Mouse (Mus musculus) brown adipose tissue, adult 24 weeks (tissue): ENCODE data around the gene Gm21698. TPM values are rescaled to one million over a fixed set of nuclear protein-coding genes. Genes with fewer than 3 reads are reported as not detected.
"Not testable (repeated sequence)": the region's sequence is repeated elsewhere in the genome, so short reads cannot be mapped to it uniquely, and the experiment has no call there.

Source experiments
- H3K27ac ChIP-seq: fragments of 200-500 bp; replicated peaks from 2 replicates; pipeline ENCODE4 v1.5.1; 2012; ENCODE audit warnings: low read depth, mild to moderate bottlenecking, low read length
- H3K4me1 ChIP-seq: fragments of 200-500 bp; 2 replicates; pipeline ENCODE4 v1.6.1; 2012; ENCODE audit warnings: low read length, mixed read lengths; ENCODE audit not compliant: control insufficient read depth, insufficient read depth, insufficient read length
- H3K4me3 ChIP-seq: fragments of 200-500 bp; 2 replicates; pipeline ENCODE4 v1.5.1; 2012; ENCODE audit warnings: low read depth, mild to moderate bottlenecking, low read length, moderate library complexity; ENCODE audit not compliant: insufficient read depth
- polyA plus RNA-seq: library from polyadenylated mRNA; stranded (reverse); fragments of >200 nt; gene quantifications from 2 replicates; pipeline ENCODE4 v1.2.4, GENCODE M21; 2012; ENCODE audit not compliant: missing spikeins, insufficient read depth, insufficient read length

The Gm21698 gene
- not detected in 2 replicates for polyA plus RNA-seq

GRCm38 (mm10) chr5:25988550-25988949, at the start of gene Gm21698:
Gene Gm21698 (minus strand): TSS chr5:25988650.
- not testable (repeated sequence) for H3K4me3 ChIP-seq, H3K4me1 ChIP-seq, H3K27ac ChIP-seq

DNA sequence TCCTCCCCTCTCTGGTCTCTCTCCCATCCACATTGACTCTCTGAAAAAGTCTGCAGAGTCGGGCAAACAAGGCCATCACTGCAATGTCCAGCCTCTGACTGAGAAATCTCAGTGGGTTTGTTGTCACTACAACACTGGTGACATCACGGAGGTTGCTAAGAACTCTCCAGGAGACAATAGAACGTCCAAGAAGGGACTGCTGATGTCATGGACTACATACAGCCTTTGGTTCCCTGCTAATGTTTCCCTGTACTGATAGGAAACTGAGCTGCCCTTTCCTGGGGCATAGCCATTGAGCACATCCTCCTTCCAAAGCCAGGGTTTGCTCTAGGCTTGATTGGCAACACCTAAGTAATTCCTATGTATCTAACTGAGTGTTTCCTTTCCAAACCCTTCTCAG, 34.4 kb upstream of the Gm21698 start, which contains the start of gene Gm5862:
Gene Gm5862 (minus strand): TSS at position 101 of the 400 bp plus-strand sequence.
- not testable (repeated sequence) for H3K4me3 ChIP-seq, H3K27ac ChIP-seq

DNA sequence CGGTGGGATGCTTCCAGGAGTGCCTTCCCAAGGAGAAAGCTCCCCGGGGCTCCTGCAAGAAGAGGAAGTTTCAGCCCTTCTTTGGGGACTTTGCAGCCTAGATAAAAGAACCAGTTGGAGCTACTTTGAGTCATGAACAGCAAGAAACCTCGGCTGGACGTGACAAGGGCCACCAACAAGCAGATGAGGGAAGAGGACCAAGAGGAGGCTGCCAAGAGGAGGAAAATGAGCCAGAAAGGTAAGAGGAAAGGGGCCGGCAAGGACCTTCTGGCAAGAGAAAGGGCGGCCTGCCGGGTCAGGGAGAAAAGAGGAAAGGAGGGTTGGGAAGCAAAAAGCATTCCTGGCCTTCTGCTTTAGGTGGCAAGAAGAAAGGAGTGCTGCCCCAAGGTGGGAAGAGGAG, 19.2 kb upstream of the Gm21698 start:
- H3K4me1 ChIP-seq, H3K27ac ChIP-seq, H3K4me3 ChIP-seq: not testable (repeated sequence)

More for the DNA sequence above, 34.4 kb upstream of the Gm21698 start, which contains the start of gene Gm5862:
- H3K4me1 ChIP-seq, result not testable (repeated sequence)

- not testable (repeated sequence) for H3K27ac ChIP-seq, H3K4me3 ChIP-seq, H3K4me1 ChIP-seq
Observed at GRCm38 (mm10) chr5:26006937-26007695, 18.7 kb upstream of the Gm21698 start.

GRCm38 (mm10) chr5:26004698-26005097, 16.2 kb upstream of the Gm21698 start, which contains the start of gene Gm1979:
Gene Gm1979 (minus strand): TSS chr5:26004798.
- not testable (repeated sequence) for H3K27ac ChIP-seq

DNA sequence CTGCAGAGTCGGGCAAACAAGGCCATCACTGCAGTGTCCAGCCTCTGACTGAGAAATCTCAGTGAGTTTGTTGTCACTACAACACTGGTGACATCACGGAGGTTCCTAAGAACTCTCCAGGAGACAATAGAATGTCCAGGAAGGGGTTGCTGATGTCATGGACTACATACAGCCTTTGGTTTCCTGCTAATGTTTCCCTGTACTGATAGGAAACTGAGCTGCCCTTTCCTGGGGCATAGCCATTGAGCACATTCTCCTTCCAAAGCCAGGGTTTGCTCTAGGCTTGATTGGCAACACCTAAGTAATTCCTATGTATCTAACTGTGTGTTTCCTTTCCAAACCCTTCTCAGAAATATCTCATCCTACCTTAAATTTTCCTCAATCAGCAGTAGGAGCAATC, 15.9 kb downstream of the Gm21698 start, which contains the start of gene Gm21680:
Gene Gm21680 (minus strand): TSS at position 101 of the 400 bp plus-strand sequence.
- H3K4me1 ChIP-seq, H3K4me3 ChIP-seq, H3K27ac ChIP-seq: not testable (repeated sequence)

More at GRCm38 (mm10) chr5:26004698-26005097, 16.2 kb upstream of the Gm21698 start, which contains the start of gene Gm1979:
- H3K4me1 ChIP-seq, H3K4me3 ChIP-seq: not testable (repeated sequence)

- not testable (repeated sequence) for H3K4me1 ChIP-seq, H3K27ac ChIP-seq, H3K4me3 ChIP-seq
Observed at GRCm38 (mm10) chr5:25957050-25957449, 31.4 kb downstream of the Gm21698 start.

GRCm38 (mm10) chr5:25956611-25957010, 31.8 kb downstream of the Gm21698 start:
- H3K27ac ChIP-seq, H3K4me1 ChIP-seq, H3K4me3 ChIP-seq: not testable (repeated sequence)

DNA sequence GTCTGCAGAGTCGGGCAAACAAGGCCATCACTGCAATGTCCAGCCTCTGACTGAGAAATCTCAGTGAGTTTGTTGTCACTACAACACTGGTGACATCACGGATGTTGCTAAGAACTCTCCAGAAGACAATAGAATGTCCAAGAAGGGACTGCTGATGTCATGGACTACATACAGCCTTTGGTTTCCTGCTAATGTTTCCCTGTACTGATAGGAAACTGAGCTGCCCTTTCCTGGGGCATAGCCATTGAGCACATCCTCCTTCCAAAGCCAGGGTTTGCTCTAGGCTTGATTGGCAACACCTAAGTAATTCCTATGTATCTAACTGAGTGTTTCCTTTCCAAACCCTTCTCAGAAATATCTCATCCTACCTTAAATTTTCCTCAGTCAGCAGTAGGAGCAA, 34.1 kb downstream of the Gm21698 start, which contains the start of gene Gm21671:
Gene Gm21671 (minus strand): TSS at position 101 of the 400 bp plus-strand sequence.
- H3K4me3 ChIP-seq, H3K4me1 ChIP-seq, H3K27ac ChIP-seq: not testable (repeated sequence)

DNA sequence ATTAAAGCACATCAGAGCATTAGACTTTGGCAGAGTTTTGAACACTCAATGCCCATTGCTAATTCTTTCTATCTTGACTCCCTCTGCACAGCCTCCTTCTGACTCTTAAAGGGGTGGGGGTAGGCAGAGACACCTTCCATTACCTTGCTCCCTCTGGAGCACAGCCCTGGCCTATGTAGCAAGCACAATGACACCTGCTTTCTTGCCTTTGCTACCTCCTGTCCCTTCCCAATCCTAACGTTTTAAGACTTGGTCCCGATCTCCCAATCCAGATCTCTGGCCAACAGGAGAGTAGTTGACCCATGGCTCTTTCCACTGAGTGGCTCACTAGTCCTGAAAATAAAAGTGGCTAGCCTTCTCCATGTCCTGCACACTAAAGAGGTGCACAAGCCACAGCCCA, 43.1 kb downstream of the Gm21698 start:
- not testable (repeated sequence) for H3K4me1 ChIP-seq, H3K27ac ChIP-seq, H3K4me3 ChIP-seq

DNA sequence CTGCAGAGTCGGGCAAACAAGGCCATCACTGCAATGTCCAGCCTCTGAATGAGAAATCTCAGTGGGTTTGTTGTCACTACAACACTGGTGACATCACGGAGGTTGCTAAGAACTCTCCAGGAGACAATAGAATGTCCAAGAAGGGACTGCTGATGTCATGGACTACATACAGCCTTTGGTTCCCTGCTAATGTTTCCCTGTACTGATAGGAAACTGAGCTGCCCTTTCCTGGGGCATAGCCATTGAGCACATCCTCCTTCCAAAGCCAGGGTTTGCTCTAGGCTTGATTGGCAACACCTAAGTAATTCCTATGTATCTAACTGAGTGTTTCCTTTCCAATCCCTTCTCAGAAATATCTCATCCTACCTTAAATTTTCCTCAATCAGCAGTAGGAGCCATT, 46.2 kb downstream of the Gm21698 start, which contains the start of gene Gm21663:
Gene Gm21663 (minus strand): TSS at position 101 of the 400 bp plus-strand sequence.
- not testable (repeated sequence) for H3K27ac ChIP-seq, H3K4me3 ChIP-seq, H3K4me1 ChIP-seq

Other genes with a start within 250 kb of the Gm21698 start
- 0.52 and 2.0 TPM in 2 replicates for gene Actr3b, start 228.7 kb downstream of the Gm21698 start, polyA plus RNA-seq
- not detected in 2 replicates for gene Gm21663, start 46.3 kb downstream of the Gm21698 start, polyA plus RNA-seq
- not detected in 2 replicates for gene Gm21671, start 34.2 kb downstream of the Gm21698 start, polyA plus RNA-seq
- gene Gm21680, start 16.0 kb downstream of the Gm21698 start, polyA plus RNA-seq, result not detected in 2 replicates
- not detected in 2 replicates for gene Gm1979, start 16.1 kb upstream of the Gm21698 start, polyA plus RNA-seq
- not detected in 2 replicates for gene Gm5862, start 34.3 kb upstream of the Gm21698 start, polyA plus RNA-seq
- not detected in 2 replicates for gene Speer4a, start 50.9 kb upstream of the Gm21698 start, polyA plus RNA-seq
- not detected in 2 replicates for gene Gm7347, start 69.9 kb upstream of the Gm21698 start, polyA plus RNA-seq
- gene Gm10471, start 100.6 kb upstream of the Gm21698 start, polyA plus RNA-seq, result not detected in 2 replicates
- gene 5031410I06Rik, start 116.7 kb upstream of the Gm21698 start, polyA plus RNA-seq, result not detected in 2 replicates
- not detected in 2 replicates for gene Gm10220, start 132.8 kb upstream of the Gm21698 start, polyA plus RNA-seq